Mouse (Mus musculus) heart, embryonic 12.5 days (tissue): ENCODE data around the gene Zfp148. TPM values are rescaled to one million over a fixed set of nuclear protein-coding genes. Genes with fewer than 3 reads are reported as not detected.

Experiments used
- ATAC-seq: fragments of 200-750 bp; cut with Nextera tagmentation; 2 replicates; pipeline ENCODE4 v1.8.0; 2017; ENCODE audit warnings: moderate TSS enrichment, moderate library complexity; ENCODE audit not compliant: insufficient number of reproducible peaks, low FRiP score
- H3K27ac ChIP-seq: fragments of 300-500 bp; sonication (generic); 2 replicates; pipeline ENCODE4 v1.5.1; 2016; ENCODE audit warnings: mild to moderate bottlenecking, moderate library complexity; ENCODE audit not compliant: poor library complexity, severe bottlenecking
- H3K27me3 ChIP-seq: fragments of 300-500 bp; sonication (generic); replicated peaks from 2 replicates; pipeline ENCODE4 v1.6.1; 2016; ENCODE audit warnings: mild to moderate bottlenecking, moderate library complexity
- H3K36me3 ChIP-seq: fragments of 300-500 bp; sonication (generic); 2 replicates; pipeline ENCODE4 v1.6.1; 2016; ENCODE audit warnings: mild to moderate bottlenecking, moderate library complexity
- H3K4me1 ChIP-seq: fragments of 300-500 bp; sonication (generic); replicated peaks from 2 replicates; pipeline ENCODE4 v1.6.1; 2016; ENCODE audit warnings: mild to moderate bottlenecking
- H3K4me2 ChIP-seq: fragments of 300-500 bp; sonication (generic); 2 replicates; pipeline ENCODE4 v1.6.1; 2016; ENCODE audit warnings: mild to moderate bottlenecking, moderate library complexity
- H3K4me3 ChIP-seq: fragments of 300-500 bp; sonication (generic); 2 replicates; pipeline ENCODE4 v1.5.1; 2016; ENCODE audit warnings: mild to moderate bottlenecking
- H3K9ac ChIP-seq: fragments of 300-500 bp; sonication (generic); 2 replicates; pipeline ENCODE4 v1.6.1; 2016; ENCODE audit warnings: mild to moderate bottlenecking, moderate library complexity
- H3K9me3 ChIP-seq: fragments of 300-500 bp; sonication (generic); replicated peaks from 2 replicates; pipeline ENCODE4 v1.6.1; 2016; ENCODE audit warnings: mild to moderate bottlenecking, moderate library complexity
- WGBS: fragments of 180-500 bp; shearing (Covaris S2); methylation state at CpG from one replicate; pipeline ENCODE4 v1.1.7; 2016; 5-methylcytosine and 5-hydroxymethylcytosine counted together
- polyA plus RNA-seq: library from polyadenylated mRNA; unstranded; fragments of >200 nt; fragmentation: Nextera tagmentation; extraction: Ambion mirVana; gene quantifications from 2 replicates; pipeline ENCODE4 v1.2.1, GENCODE M21; 2016

Gene Zfp148
- polyA plus RNA-seq, 1 experiment from 2014 or later: 46.5 TPM

- no peak for ATAC-seq
- Histone ChIP-seq H3K4me2 (no peak overlapping the region), H3K27ac (no peak overlapping the region), H3K36me3 (no peaks in the 10 kb centered on the region), H3K4me3 (no peak overlapping the region), H3K9me3 (no peaks in the 10 kb centered on the region), H3K27me3 (no peaks in the 10 kb centered on the region), H3K4me1 (peaks cover 33% of the 10 kb centered on the region), H3K9ac (no peak overlapping the region)
- 88% methylated on average over 2 of the region's 2 CpGs for WGBS
Measured at GRCm38 (mm10) chr16:33410151-33410550, 29.5 kb downstream of the Zfp148 start.

- Histone ChIP-seq H3K4me1 (peaks cover 37% of the 10 kb centered on the region), H3K4me3 (no peak overlapping the region), H3K36me3 (no peaks in the 10 kb centered on the region), H3K9me3 (no peaks in the 10 kb centered on the region), H3K27me3 (no peaks in the 10 kb centered on the region), H3K27ac (no peak overlapping the region), H3K4me2 (no peak overlapping the region), H3K9ac (no peak overlapping the region)
- WGBS: 90% methylated on average over 1 of the region's 1 CpGs
- ATAC-seq: no peak
Measured at GRCm38 (mm10) chr16:33410605-33411004, 30.0 kb downstream of the Zfp148 start.

GRCm38 (mm10) chr16:33414191-33414590, 33.6 kb downstream of the Zfp148 start:
- 0 out of 2 replicates have a peak overlapping the region, but pooled peaks have one; percentile 26 for H3K4me2 ChIP-seq
- ATAC-seq: no peak
- H3K36me3 ChIP-seq: no peaks in the 10 kb centered on the region
- peaks cover 57% of the 10 kb centered on the region for H3K4me1 ChIP-seq
- H3K9ac ChIP-seq: no peak overlapping the region
- no peak overlapping the region for H3K4me3 ChIP-seq
- H3K27me3 ChIP-seq: no peaks in the 10 kb centered on the region
- 63% methylated on average over 5 of the region's 5 CpGs for WGBS
- peak overlapping the region; percentile 18 for H3K27ac ChIP-seq
- no peaks in the 10 kb centered on the region for H3K9me3 ChIP-seq

- no peaks in the 10 kb centered on the region for H3K36me3 ChIP-seq
Measured at GRCm38 (mm10) chr16:33415607-33416006, 35.0 kb downstream of the Zfp148 start.

GRCm38 (mm10) chr16:33428327-33428726, 47.7 kb downstream of the Zfp148 start:
- no peak overlapping the region for H3K4me3 ChIP-seq
- no peaks in the 10 kb centered on the region for H3K27me3 ChIP-seq
- no peak overlapping the region; the same call in 1 of the 2 replicates for H3K27ac ChIP-seq
- 82% methylated on average over 3 of the region's 3 CpGs for WGBS
- ATAC-seq: no peak
- H3K9ac ChIP-seq: no peak overlapping the region
- H3K9me3 ChIP-seq: no peaks in the 10 kb centered on the region
- H3K4me1 ChIP-seq: peaks cover 8% of the 10 kb centered on the region; the same call in 1 of the 2 replicates
- H3K36me3 ChIP-seq: peaks cover 22% of the 10 kb centered on the region
- no peak overlapping the region for H3K4me2 ChIP-seq

More at GRCm38 (mm10) chr16:33415607-33416006, 35.0 kb downstream of the Zfp148 start:
- Histone ChIP-seq H3K27ac (no peak overlapping the region), H3K9me3 (no peaks in the 10 kb centered on the region), H3K27me3 (no peaks in the 10 kb centered on the region), H3K9ac (no peak overlapping the region), H3K4me2 (no peak overlapping the region), H3K4me3 (no peak overlapping the region), H3K4me1 (peaks cover 53% of the 10 kb centered on the region)
- 88% methylated on average over 5 of the region's 5 CpGs for WGBS
- no peak for ATAC-seq

GRCm38 (mm10) chr16:33431660-33432059, 51.0 kb downstream of the Zfp148 start:
- no peak for ATAC-seq
- Histone ChIP-seq H3K4me2 (no peak overlapping the region), H3K4me1 (peaks cover 8% of the 10 kb centered on the region; the same call in 1 of the 2 replicates), H3K9ac (no peak overlapping the region), H3K4me3 (no peak overlapping the region), H3K9me3 (no peaks in the 10 kb centered on the region), H3K36me3 (peaks cover 29% of the 10 kb centered on the region), H3K27me3 (no peaks in the 10 kb centered on the region), H3K27ac (no peak overlapping the region)
- 80% methylated on average over 2 of the region's 2 CpGs for WGBS

- 87% methylated on average over 6 of the region's 6 CpGs for WGBS
- Histone ChIP-seq H3K4me1 (no peaks in the 10 kb centered on the region), H3K27me3 (no peaks in the 10 kb centered on the region), H3K9ac (no peak overlapping the region), H3K4me3 (no peak overlapping the region), H3K9me3 (no peaks in the 10 kb centered on the region), H3K27ac (no peak overlapping the region), H3K4me2 (no peak overlapping the region), H3K36me3 (peaks cover 13% of the 10 kb centered on the region)
- ATAC-seq: no peak
Measured at GRCm38 (mm10) chr16:33441065-33441464, 60.4 kb downstream of the Zfp148 start.

GRCm38 (mm10) chr16:33446830-33447229, 66.2 kb downstream of the Zfp148 start:
- H3K27me3 ChIP-seq: no peaks in the 10 kb centered on the region
- peaks cover 10% of the 10 kb centered on the region for H3K4me1 ChIP-seq
- no peak overlapping the region for H3K27ac ChIP-seq
- WGBS: 72% methylated on average over 5 of the region's 5 CpGs
- no peaks in the 10 kb centered on the region for H3K36me3 ChIP-seq
- ATAC-seq: no peak
- no peaks in the 10 kb centered on the region for H3K9me3 ChIP-seq
- no peak overlapping the region for H3K4me2 ChIP-seq
- no peak overlapping the region for H3K4me3 ChIP-seq
- no peak overlapping the region for H3K9ac ChIP-seq

GRCm38 (mm10) chr16:33453826-33454225, 73.2 kb downstream of the Zfp148 start:
- Histone ChIP-seq H3K4me3 (no peak overlapping the region), H3K9ac (no peak overlapping the region), H3K27ac (no peak overlapping the region), H3K4me1 (peaks cover 13% of the 10 kb centered on the region), H3K4me2 (no peak overlapping the region), H3K9me3 (no peaks in the 10 kb centered on the region), H3K27me3 (no peaks in the 10 kb centered on the region), H3K36me3 (peaks cover 14% of the 10 kb centered on the region)
- WGBS: 85% methylated on average over 2 of the region's 2 CpGs
- ATAC-seq: no peak

- WGBS: 60% methylated on average over 2 of the region's 2 CpGs
- H3K27ac ChIP-seq: no peak overlapping the region
Measured at GRCm38 (mm10) chr16:33454306-33454705, 73.7 kb downstream of the Zfp148 start.

GRCm38 (mm10) chr16:33455263-33455910, 74.8 kb downstream of the Zfp148 start:
- 83% methylated on average over 6 of the region's 6 CpGs for WGBS
- peaks cover 13% of the 10 kb centered on the region for H3K4me1 ChIP-seq
- no peak for ATAC-seq
- peaks cover 27% of the 10 kb centered on the region for H3K36me3 ChIP-seq
- H3K9me3 ChIP-seq: 0 out of 2 replicates have a peak, but pooled peaks cover 4% of the 10 kb centered on the region
- no peak overlapping the region for H3K9ac ChIP-seq
- no peak overlapping the region for H3K27ac ChIP-seq
- no peak overlapping the region for H3K4me2 ChIP-seq
- H3K4me3 ChIP-seq: no peak overlapping the region
- no peaks in the 10 kb centered on the region for H3K27me3 ChIP-seq

More at GRCm38 (mm10) chr16:33454306-33454705, 73.7 kb downstream of the Zfp148 start:
- H3K27me3 ChIP-seq: no peaks in the 10 kb centered on the region
- no peak for ATAC-seq
- no peak overlapping the region for H3K9ac ChIP-seq
- no peak overlapping the region for H3K4me3 ChIP-seq
- peaks cover 13% of the 10 kb centered on the region for H3K4me1 ChIP-seq
- H3K4me2 ChIP-seq: no peak overlapping the region
- 0 out of 2 replicates have a peak, but pooled peaks cover under 1% of the 10 kb centered on the region for H3K9me3 ChIP-seq
- H3K36me3 ChIP-seq: peaks cover 17% of the 10 kb centered on the region

GRCm38 (mm10) chr16:33459101-33459500, 78.5 kb downstream of the Zfp148 start:
- H3K27ac ChIP-seq: no peak overlapping the region
- H3K9ac ChIP-seq: no peak overlapping the region
- H3K4me3 ChIP-seq: no peak overlapping the region
- peaks cover 12% of the 10 kb centered on the region for H3K4me1 ChIP-seq
- peaks cover 27% of the 10 kb centered on the region for H3K36me3 ChIP-seq
- H3K9me3 ChIP-seq: 0 out of 2 replicates have a peak, but pooled peaks cover 4% of the 10 kb centered on the region
- WGBS: 94% methylated on average over 1 of the region's 1 CpGs
- H3K4me2 ChIP-seq: no peak overlapping the region
- no peaks in the 10 kb centered on the region for H3K27me3 ChIP-seq
- no peak for ATAC-seq
